Mouse (Mus musculus) liver, postnatal 0 days (tissue): ENCODE results near the gene Nsmce1.

ENCODE experiments used
- CTCF ChIP-seq: sonication (generic); IDR thresholded peaks from 2 replicates; pipeline ENCODE4 v1.5.1; 2016; ENCODE audit warnings: antibody characterized with exemption, low read depth
- EP300 ChIP-seq: IDR thresholded peaks from 2 replicates; pipeline ENCODE4 v1.6.1; 2016; ENCODE audit warnings: antibody characterized with exemption, low read depth, mild to moderate bottlenecking

DNA sequence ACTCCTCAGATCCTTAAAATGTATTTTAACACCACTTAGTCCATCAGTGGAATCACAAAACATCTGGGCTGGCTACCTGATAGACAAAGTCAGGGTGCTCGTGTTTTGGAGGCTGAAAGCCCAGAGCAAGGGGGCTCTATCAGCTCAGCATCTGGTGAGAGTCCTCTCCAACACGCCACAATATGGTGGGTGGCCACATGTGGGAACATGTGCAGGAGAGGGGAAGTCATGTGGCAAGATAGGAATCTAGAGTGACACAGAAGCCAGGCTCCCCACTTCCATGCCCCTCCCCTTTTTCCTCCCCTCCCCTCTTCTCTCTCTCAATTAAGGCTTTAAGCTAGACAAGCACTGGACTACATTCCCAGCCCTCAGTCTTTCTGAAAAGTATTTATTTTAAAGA lies 20.5 kb upstream of the Nsmce1 start:
- TF ChIP-seq CTCF (no peak), EP300 (no peak)
